ENCODE assay signal across 8 mouse cellular contexts in genomic region chr17:85799081-85799864, GRCm38 (mm10).
DNase-seq lines count a peak whose midpoint lies in the region; ATAC-seq and TF ChIP-seq lines count a peak whose summit lies in the region.

No protein-coding gene starts in this region.

- peak overlapping the region; percentile 78 for H3K4me2 ChIP-seq in forebrain, embryonic 13.5 days
- peak overlapping the region; percentile 84 for H3K4me2 ChIP-seq in liver, embryonic 11.5 days
- H3K4me2 ChIP-seq in stomach, embryonic 15.5 days = peak overlapping the region; percentile 94

- no peak for TF ChIP-seq CTCF in lung, adult 2 months (IDR thresholded peaks at IDR 0.05; ENCODE audit: insufficient read depth, low read length)

- TF ChIP-seq POLR2A in lung, adult 2 months (IDR thresholded peaks at IDR 0.05; ENCODE audit: borderline replicate concordance, extremely low read depth, low read depth, low read length) = no peak

- H3K4me3 ChIP-seq in lung, adult 2 months (replicated peaks; ENCODE audit: extremely low read depth, low read depth, low read length) = peak overlapping the region; percentile 37
- H3K4me3 ChIP-seq in forebrain, embryonic 13.5 days = peak overlapping the region; percentile 44
- peak overlapping the region; percentile 49 for H3K4me3 ChIP-seq in liver, embryonic 11.5 days (ENCODE audit: low read depth, low read length)
- H3K4me3 ChIP-seq in stomach, embryonic 15.5 days (replicated peaks) = peak overlapping the region; percentile 48

- H3K27ac ChIP-seq in forebrain, embryonic 13.5 days = no peak overlapping the region
- H3K27ac ChIP-seq in liver, embryonic 11.5 days (ENCODE audit: low read depth, low read length) = no peak overlapping the region
- peak overlapping the region; percentile 1; the same call in 1 of the 2 replicates for H3K27ac ChIP-seq in stomach, embryonic 15.5 days

- DNase-seq in lung, adult 2 months = no peak
- no peak for DNase-seq in lung, postnatal 4 days
- DNase-seq in liver, embryonic 11.5 days (ENCODE audit: low spot score) = no peak
- DNase-seq in testis, postnatal 10 days (ENCODE audit: low spot score) = no peak
- no peak for DNase-seq in layer of hippocampus, postnatal 14 days (ENCODE audit: low spot score in 2 of 2)
- no peak for DNase-seq in cerebellum, postnatal 4 days (ENCODE audit: low spot score in 2 of 2)

- WGBS in lung, adult 2 months = 5% methylated on average over 22 of the region's 22 CpGs
- under 1% methylated on average over 22 of the region's 22 CpGs for WGBS in forebrain, embryonic 13.5 days
- WGBS in liver, embryonic 11.5 days = 2% methylated on average over 22 of the region's 22 CpGs
- 3% methylated on average over 22 of the region's 22 CpGs for WGBS in stomach, embryonic 15.5 days

- peak overlapping the region; percentile 58; the same call in 1 of the 2 replicates for H3K9ac ChIP-seq in forebrain, embryonic 13.5 days
- no peak overlapping the region for H3K9ac ChIP-seq in liver, embryonic 11.5 days (ENCODE audit: low read depth, low read length)
- H3K9ac ChIP-seq in stomach, embryonic 15.5 days = no peak overlapping the region

- no peaks in the 10 kb centered on the region for H3K9me3 ChIP-seq in forebrain, embryonic 13.5 days (replicated peaks)
- no peaks in the 10 kb centered on the region for H3K9me3 ChIP-seq in liver, embryonic 11.5 days (ENCODE audit: control insufficient read depth, low read length)
- H3K9me3 ChIP-seq in stomach, embryonic 15.5 days = no peaks in the 10 kb centered on the region

- peaks cover 85% of the 10 kb centered on the region for H3K27me3 ChIP-seq in forebrain, embryonic 13.5 days
- peaks cover 67% of the 10 kb centered on the region for H3K27me3 ChIP-seq in liver, embryonic 11.5 days (replicated peaks; ENCODE audit: control insufficient read depth, insufficient read depth, low read length)
- H3K27me3 ChIP-seq in stomach, embryonic 15.5 days (replicated peaks) = peaks cover 40% of the 10 kb centered on the region

- H3K36me3 ChIP-seq in forebrain, embryonic 13.5 days (ENCODE audit: poor library complexity, severe bottlenecking) = no peaks in the 10 kb centered on the region
- no peaks in the 10 kb centered on the region for H3K36me3 ChIP-seq in liver, embryonic 11.5 days (ENCODE audit: control insufficient read depth, insufficient read depth, low read length)
- no peaks in the 10 kb centered on the region for H3K36me3 ChIP-seq in stomach, embryonic 15.5 days

- ATAC-seq in forebrain, embryonic 13.5 days = no peak
- no peak for ATAC-seq in liver, embryonic 11.5 days (replicated peaks; ENCODE audit: low FRiP score)
- ATAC-seq in stomach, embryonic 15.5 days (ENCODE audit: insufficient read depth, low FRiP score, low read depth) = no peak

- peaks cover 4% of the 10 kb centered on the region for H3K4me1 ChIP-seq in lung, adult 2 months (ENCODE audit: control insufficient read depth, insufficient read depth, low read length)
- H3K4me1 ChIP-seq in forebrain, embryonic 13.5 days = peaks cover 19% of the 10 kb centered on the region
- peaks cover 7% of the 10 kb centered on the region for H3K4me1 ChIP-seq in liver, embryonic 11.5 days (replicated peaks; ENCODE audit: control insufficient read depth, insufficient read depth, low read length)
- H3K4me1 ChIP-seq in stomach, embryonic 15.5 days = peaks cover 12% of the 10 kb centered on the region
